Mouse (Mus musculus) lung, postnatal 0 days (tissue): ENCODE measurements around the gene Slc15a1.

ENCODE experiments used
- CTCF ChIP-seq: IDR thresholded peaks from 2 replicates; pipeline ENCODE4 v1.5.1; 2016; ENCODE audit warnings: antibody characterized with exemption, mild to moderate bottlenecking
- EP300 ChIP-seq: IDR thresholded peaks from 2 replicates; pipeline ENCODE4 v1.6.1; 2016; ENCODE audit warnings: antibody characterized with exemption, mild to moderate bottlenecking, control low read depth

DNA sequence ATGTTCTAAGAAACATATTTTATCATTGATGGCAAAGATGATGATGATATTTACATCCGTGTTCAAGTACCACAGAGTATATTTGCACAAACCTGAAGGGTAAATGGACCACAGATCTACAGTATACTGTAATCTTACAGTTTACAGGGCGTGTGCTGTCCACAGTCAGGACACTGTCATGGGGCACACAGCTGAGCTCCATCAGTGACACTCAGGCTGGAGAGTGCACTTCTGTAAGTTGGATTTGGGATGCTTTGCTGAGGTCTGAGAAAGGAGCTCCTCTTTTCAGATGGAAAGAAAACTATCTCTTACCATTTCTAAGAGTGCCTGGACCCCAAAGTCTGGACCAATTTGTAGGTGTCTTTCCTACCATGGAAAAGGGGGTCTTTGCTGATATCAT lies 9.9 kb downstream of the Slc15a1 start:
- TF ChIP-seq EP300 (no peak), CTCF (no peak)
